Mouse (Mus musculus) brain, embryonic 18.5 days (tissue): Measurements from ENCODE around the gene Rhobtb1.
A peak's percentile ranks its signal among the peaks of the same experiment; 100 is the strongest.

Experiments used
- DNase-seq: peaks from one replicate; pipeline ENCODE4 v3.0.0-alpha.2; 2012; ENCODE audit warnings: low read depth, low spot score

Rhobtb1 gene

GRCm38 (mm10) chr10:69163216-69163615 is 12.0 kb downstream of the Rhobtb1 start:
- no peak for DNase-seq

DNA sequence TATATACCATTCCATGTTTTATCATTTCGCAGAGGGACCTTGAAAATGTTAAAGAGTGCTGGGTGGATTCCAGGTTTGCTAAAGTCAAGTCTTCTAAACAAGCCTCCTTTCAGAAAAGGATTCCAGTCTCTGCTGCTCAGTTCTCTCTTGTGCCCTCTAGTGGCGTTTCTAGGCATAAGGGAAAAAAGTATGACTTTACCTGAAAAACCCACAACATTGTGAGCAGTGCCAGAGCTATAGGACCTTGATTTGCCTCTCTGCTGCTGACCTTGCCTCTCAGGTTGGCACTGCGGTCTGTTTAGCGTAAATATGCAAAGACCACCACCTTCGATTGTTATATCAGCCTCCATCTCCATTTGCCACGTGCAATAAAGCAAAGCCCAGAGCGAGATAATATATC is 13.9 kb downstream of the Rhobtb1 start:
- DNase-seq = no peak

DNA sequence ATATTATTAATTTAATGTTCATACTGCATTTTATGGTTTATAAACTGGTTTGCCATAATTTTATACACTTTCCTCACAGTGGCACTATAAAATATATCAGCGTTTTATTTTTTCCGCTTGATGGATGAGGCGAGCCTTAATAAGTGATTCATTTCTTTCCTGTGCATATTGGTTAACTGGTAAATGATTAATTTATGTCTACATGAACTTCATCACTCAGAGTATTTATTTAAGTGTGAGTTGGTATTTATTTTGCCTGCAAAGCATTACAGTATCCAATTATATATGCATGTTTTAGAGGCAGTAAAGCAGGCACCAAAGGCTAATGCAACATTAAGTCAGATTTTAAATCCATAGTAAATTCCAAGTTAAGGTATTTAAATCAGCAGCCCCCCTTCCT is 14.6 kb downstream of the Rhobtb1 start:
- DNase-seq = no peak

GRCm38 (mm10) chr10:69166514-69166913 is 15.3 kb downstream of the Rhobtb1 start:
- no peak for DNase-seq

- no peak for DNase-seq
Measured at GRCm38 (mm10) chr10:69172412-69172811, 21.2 kb downstream of the Rhobtb1 start.

DNA sequence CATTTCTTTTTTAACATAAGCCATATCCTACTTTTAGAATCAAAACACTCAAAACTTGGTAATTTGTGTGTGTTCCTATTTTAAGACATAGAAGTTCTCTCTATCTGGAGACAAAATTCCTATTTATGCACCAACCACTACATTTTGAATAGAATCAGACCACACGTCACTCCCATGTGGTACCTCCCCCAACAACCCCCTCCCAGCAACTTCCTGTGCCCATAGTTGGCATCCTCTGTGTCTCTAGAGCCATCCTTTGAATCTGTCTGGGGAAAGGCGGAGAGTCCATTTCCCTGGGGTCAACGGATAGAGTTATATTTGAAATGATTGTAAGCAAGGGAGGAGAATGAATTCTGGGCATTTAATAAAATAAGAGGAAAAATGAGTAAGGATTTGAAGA is 24.9 kb downstream of the Rhobtb1 start:
- DNase-seq = no peak

DNA sequence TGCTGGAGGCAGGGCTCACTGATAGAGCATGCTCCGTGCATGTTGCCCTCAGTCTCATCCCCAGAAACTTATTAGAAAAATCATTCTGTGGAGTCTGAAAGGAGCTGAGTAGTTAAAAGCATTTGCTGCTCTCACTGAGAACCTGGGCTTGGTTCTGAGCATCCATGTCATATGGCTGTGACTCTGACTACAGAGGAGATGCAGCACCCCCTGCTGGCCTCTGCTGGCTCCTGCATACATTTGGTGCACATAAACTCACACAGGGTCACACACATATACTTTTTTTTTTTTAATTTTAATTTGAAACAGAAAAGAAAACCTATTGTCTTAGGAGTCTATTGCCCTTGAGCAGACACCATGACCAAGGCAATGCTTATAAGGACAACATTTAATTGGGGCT is 28.1 kb downstream of the Rhobtb1 start:
- no peak for DNase-seq

- no peak for DNase-seq
Measured at GRCm38 (mm10) chr10:69180997-69181396, 29.8 kb downstream of the Rhobtb1 start.

DNA sequence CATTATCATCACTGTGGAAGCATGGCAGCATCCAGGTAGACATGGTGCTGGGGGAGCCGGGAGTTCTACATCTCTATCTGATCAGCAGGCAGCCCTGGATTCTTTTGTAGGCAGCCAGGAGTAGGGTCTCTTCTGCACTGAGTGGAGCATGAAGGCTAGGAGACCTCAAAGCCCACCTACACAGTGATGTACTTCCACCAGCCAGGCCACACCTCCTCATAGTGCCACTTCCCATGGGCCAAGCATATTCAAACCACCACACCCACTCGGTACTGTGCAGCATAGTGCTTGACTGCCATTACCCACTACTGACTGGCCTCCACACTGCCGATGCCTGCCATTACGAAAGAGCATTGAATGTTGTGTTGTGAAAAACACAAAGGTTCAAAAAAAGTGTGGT is 33.7 kb downstream of the Rhobtb1 start:
- DNase-seq = no peak

DNA sequence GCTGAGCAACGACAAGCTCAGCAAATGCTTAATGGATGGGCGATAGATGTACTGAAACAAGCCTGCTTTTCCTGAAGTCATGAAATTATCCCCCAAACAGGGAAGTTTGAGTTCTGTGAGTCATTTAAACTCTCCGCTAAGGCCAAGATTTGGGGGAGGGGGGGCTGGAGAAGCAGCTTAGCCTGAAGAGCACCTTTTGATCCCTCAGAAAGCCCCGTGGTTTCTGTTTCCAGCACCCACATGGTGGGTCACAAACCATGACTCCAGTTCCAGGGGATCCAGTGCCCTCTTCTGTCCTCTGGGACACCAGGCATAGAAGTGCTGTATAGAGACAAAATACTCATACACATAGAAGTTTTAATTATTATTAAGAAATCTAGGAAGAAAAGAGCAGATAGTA is 34.2 kb downstream of the Rhobtb1 start:
- no peak for DNase-seq

DNA sequence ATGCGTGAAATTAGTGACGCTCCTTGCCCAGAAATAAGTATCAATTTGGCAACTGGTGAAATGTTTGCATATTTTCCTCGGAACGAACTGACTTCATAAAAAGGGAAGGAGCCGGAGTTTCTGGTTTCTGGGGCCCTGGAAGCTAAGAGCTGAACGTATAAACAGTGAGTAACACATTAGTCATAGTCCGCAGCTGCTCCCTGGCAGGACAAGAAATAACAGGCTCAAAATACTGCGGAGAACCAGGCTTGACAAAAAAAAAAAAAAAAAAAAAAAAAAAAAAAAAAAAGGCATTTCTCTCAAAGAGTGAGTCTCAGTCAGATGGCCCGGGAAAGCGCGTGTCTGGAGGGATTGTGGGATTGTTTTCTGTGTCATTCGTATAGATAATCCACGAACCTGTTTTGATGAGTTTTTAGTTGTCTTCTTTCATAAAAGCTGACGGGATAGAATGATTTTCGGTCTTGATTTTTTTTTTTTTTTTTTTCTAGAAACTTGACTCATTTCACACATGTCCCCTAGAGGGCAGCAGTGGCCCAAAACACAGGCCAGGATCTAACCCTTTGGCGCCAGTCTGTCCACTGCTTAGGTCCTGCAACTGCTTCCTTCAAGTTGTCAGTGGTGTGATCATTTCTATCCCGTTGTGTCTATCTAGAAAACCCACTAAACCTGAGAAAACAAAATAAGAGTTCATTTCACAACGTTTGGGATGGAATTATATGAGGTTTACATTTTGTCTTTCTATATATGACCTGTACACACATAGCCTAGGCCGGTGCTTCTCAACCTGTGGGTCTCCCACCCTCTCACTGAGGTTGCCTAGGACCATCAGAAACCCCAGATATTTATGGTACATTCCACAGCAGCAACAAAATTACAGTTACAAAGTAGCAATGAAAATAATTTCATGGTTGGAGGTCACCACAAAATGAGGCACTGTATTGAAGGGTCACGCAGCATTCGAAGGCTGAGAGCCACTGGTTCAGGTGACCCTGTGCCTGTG is 35.0 kb downstream of the Rhobtb1 start:
- peak; percentile 45 for DNase-seq

DNA sequence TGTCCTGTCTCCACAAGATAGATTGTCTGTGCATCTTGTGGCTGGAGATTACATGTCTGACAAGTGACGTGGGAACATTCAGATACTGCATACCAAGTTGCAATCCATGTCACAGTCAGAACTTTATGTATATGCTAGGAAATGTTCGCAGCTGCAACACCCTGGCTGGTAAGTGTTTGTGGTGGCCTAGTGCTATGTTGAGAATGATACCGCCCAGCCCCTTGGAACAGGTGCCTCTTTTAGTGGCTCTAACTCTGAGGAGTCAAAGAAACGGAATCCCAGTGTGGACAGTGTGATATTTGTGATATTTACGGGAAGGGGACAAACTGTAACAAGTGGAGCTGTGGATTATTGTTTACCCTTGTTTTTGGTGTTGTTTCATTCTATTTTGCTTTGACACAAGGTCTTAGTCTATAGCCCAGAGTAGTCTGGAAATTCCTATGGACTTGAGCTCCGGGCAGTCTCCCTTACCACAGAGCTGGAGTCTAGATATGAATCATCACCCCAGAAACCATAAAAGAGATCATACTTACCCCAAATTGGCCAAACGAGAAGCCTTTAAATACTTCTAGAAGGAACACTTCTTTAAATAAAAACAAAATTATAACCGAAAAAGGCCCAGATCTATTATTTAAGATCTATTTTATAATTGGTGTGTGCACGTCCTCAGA is 36.7 kb downstream of the Rhobtb1 start:
- no peak for DNase-seq

DNA sequence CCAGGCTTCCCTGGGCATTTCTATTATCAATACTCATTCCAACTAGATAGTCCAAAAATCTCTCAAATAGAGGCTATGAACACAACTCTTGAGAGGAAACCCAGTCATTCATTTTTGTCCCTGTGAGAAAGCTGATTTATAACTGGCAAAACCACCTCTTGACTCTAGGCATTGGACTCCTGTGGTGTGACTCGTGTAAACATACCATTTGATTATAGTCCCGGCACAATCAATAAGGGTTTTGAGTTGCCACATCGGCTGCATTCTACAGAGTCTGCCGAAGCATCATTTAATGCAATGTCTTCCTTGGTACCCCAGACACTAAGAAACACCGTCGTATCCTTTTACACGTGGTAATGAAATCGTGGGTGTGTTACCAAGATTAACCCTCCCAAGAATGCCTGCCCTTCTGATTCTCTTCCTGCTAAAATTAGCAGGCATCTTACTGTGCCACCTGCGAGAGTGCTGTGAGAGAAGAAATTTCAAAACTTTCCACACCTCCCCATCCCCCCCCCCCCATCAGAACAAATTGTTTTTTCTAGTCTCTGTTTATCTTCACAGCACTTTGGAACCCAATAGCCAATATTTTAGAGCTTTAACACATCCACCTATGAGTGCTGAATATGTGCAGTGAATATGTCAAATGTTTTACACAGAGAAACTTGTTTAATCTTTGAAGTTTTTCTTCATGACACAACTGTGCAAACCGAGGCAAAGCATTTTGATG is 39.4 kb downstream of the Rhobtb1 start:
- no peak for DNase-seq

DNA sequence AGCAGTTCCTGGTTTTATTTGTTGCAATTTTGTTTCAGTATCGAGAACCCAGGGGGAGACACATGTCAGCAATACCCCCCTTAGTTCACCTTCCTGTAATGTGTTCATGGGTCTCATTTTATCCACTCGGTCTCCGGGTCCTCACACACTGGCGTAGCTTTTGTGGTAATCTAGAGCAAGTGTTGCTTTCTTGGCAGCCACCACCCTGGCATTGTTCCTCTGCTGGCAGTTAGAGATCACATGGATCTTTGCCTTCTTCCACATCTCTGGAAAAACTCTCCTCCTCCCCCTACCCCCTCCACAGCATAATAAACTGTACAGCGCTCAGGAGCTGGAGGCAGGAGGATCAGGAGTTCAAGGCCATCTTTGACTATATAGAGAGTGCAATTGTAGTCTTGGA is 41.0 kb downstream of the Rhobtb1 start:
- no peak for DNase-seq

DNA sequence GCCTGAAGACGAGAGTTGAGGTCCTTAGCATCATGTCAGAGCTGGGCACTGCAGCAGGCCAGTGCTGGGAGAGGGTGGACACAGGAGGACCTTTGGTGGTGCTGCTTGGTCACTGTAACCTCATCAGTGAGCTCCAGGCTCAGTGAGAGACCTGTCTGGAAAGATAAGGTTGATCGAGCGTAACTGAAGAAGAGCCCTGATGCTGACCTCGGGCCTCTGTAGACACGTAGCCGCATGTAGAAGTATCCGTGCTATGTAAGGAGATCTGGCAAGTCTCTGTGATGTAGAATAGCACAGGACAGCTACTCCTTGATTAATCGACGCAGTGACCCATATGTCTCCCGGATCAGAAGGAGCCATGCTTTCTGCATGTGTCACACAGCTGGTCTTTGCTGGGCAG is 42.5 kb downstream of the Rhobtb1 start:
- no peak for DNase-seq

DNA sequence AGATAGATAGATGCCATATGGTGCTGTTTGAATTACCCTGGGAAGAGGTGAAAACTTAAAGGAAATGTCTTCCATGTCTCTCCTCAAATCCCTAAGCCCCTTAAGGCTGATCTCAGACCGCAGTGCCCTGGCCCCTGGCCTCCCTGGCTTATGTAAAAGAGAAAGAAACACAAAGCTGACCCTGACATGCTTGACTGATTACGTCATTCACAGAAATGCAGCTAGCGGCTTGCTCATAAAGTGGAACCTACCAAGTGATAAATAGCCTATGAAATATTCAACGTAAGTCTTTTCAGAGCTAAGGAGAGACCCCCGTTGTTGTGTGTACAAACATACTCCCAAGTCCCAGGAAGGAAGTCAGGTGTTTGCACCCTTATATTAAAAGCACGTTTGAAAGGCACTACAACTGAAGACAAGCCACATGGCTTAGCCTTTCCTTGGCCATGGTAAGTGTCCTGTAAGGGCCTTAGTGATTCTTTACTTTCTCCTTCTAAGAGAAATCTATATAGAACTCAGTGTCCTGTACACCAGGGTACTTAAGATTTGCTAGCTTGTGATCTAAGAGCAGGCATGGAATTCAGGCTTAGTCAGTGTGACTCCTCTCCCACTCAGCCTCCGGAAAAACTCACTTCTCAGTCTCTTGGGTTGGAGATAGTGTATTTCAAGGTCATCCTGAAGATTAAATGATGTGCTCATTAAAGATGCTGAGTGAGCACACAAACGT is 53.6 kb downstream of the Rhobtb1 start:
- DNase-seq = no peak

- DNase-seq = no peak
Measured at GRCm38 (mm10) chr10:69206081-69206480, 54.8 kb downstream of the Rhobtb1 start.

- no peak for DNase-seq
Measured at GRCm38 (mm10) chr10:69207481-69207880, 56.2 kb downstream of the Rhobtb1 start.

DNA sequence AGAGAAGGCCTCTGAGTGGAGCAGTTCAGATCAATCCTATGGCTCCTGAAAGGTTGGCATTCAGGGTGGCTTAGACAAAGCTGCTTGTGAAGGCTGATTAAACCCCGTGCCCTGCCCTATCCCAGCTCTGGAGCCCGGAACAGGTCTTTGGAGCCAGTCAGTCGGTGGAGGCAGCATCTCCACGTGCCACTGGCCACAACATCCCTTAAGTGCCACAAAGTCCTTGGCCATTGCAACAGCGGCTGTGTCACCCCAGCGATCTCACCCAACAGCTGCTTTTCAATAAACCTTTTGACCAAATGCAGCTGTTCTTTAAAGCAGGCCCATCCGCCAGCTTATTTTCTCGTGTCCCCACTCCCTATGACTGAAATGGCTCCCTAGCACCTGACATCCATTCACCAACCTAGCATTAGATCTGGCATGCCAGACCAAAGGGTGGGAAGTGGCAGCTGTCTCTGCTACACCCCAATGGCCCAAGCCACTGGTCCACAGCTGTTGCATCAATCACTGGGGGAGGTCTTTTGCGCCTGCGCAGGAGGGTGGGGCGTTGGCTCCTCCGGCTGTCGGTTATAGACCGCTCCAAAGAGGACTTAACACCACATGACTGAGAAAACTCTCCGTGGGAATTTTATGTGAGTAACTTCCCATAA is 56.9 kb downstream of the Rhobtb1 start:
- no peak for DNase-seq

DNA sequence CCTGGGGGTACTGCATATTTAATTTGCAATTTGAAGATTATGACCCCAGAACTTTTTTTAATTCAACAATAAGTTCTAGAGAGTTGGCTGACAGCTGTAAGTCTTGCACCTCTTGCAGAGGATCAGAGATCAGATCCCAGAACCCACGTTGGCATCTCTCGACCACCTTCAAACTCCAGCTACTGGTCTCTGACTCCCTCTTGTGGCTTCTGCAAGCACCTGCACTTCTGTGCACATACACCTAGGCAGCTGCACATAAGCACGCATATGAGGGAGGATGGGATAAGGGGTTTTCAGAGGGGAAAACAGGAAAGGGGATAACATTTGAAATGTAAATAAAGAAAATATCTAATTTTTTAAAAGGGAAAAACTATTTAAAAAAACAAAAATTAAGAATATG is 57.5 kb downstream of the Rhobtb1 start:
- DNase-seq = no peak

- no peak for DNase-seq
Measured at GRCm38 (mm10) chr10:69210006-69210405, 58.8 kb downstream of the Rhobtb1 start.
